Mouse (Mus musculus): ENCODE data around the gene Tmed8. TPM values are rescaled to one million over a fixed set of nuclear protein-coding genes. Genes with fewer than 3 reads are reported as not detected.
"Not testable (repeated sequence)": the region's sequence is repeated elsewhere in the genome, so short reads cannot be mapped to it uniquely, and the experiment has no call there.

Tmed8 gene
- polyA plus RNA-seq, 1 experiment = 7.1 TPM

DNA sequence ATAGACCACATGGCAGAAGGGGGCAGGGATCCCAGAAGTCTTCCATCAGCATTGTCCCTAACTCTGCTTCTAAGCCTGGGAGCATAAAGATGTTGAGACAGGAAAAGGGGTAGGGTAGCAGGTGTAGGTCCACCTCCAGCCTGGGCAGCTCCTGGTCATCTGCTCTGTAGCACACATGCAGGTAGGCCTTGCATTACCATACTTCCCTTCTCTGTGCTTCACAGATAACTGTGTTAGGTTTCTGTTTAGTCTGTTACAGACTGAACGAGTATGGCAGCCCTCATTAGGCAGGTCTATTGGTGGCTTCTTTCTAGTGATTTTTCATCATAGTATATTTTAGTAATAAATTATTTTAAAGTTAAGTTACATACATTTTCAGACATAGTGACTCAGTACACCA, 39.9 kb downstream of the Tmed8 start:
- Histone ChIP-seq H3K27me3 (replicated peaks; ENCODE audit: control insufficient read depth, insufficient read depth, low read length) (no peaks in the 10 kb centered on the region), H3K4me1 (ENCODE audit: control insufficient read depth, insufficient read depth, low read length) (no peaks in the 10 kb centered on the region), H3K4me3 (ENCODE audit: insufficient read depth, low read depth, low read length) (no peak overlapping the region), H3K36me3 (ENCODE audit: control insufficient read depth, insufficient read depth, low read length) (no peaks in the 10 kb centered on the region; the same call in none of the 2 replicates), H3K27ac (ENCODE audit: insufficient read depth, low read depth, low read length) (no peak overlapping the region)
- no peak for TF ChIP-seq POLR2A (IDR thresholded peaks at IDR 0.05; ENCODE audit: low read depth, low read length)
- no peak for TF ChIP-seq CTCF (conservative IDR thresholded peaks at IDR 0.05; ENCODE audit: insufficient read depth, insufficient read length, low read depth, low read length)
- WGBS = 86% methylated on average over 1 of the region's 1 CpGs
- no peak for DNase-seq

DNA sequence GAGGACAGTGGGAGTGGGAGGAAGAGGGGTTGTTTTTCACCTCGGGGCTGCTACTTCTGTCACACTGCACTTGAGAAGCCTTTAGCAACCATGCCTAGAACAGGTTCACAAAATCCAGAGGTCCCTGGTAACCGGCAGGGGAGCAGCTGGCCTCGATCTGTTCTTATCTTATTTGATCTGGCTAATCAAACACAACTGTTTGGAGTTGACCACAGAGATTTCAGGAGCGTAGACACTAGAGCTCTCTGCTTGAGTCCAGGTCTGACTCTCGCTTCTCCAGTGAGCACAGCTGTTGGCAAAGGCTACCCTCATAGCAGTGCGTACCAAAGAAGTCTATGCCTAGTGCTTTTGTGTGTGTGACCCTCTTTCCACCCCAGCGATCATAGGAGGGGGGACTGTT, 42.2 kb downstream of the Tmed8 start:
- Histone ChIP-seq H3K4me1 (ENCODE audit: control insufficient read depth, insufficient read depth, low read length) (no peaks in the 10 kb centered on the region), H3K27ac (ENCODE audit: insufficient read depth, low read depth, low read length) (no peak overlapping the region), H3K27me3 (replicated peaks; ENCODE audit: control insufficient read depth, insufficient read depth, low read length) (no peaks in the 10 kb centered on the region), H3K4me3 (ENCODE audit: insufficient read depth, low read depth, low read length) (peak overlapping the region; percentile 50), H3K36me3 (ENCODE audit: control insufficient read depth, insufficient read depth, low read length) (no peaks in the 10 kb centered on the region)
- 36% methylated on average over 7 of the region's 7 CpGs for WGBS
- TF ChIP-seq POLR2A (IDR thresholded peaks at IDR 0.05; ENCODE audit: low read depth, low read length) = no peak
- TF ChIP-seq CTCF (conservative IDR thresholded peaks at IDR 0.05; ENCODE audit: insufficient read depth, insufficient read length, low read depth, low read length) = no peak
- DNase-seq = peak; percentile 24

DNA sequence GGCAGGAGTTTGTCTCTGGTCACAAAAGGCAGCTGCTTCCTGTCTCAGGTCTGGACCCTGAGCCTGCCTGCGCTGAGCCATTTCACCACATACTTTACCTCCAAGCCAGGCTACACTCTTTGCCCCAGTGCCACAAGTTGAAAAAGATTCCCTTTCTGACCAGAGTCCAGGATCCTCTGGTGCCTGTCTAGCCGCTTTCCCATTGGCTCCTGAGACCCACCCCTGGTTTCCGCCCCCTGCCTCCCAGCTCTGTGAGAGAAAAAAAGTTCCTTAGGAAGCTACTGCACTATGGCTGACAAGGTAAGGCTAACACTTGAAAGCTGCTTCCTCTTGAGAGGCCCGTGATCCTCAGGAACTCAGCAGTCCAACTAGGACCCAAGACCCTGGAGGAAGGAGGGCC, 42.9 kb downstream of the Tmed8 start:
- H3K36me3 ChIP-seq (ENCODE audit: control insufficient read depth, insufficient read depth, low read length) = no peaks in the 10 kb centered on the region
- no peaks in the 10 kb centered on the region for H3K27me3 ChIP-seq (replicated peaks; ENCODE audit: control insufficient read depth, insufficient read depth, low read length)
- H3K4me1 ChIP-seq (ENCODE audit: control insufficient read depth, insufficient read depth, low read length) = no peaks in the 10 kb centered on the region
- WGBS = 38% methylated on average over 4 of the region's 4 CpGs
- peak overlapping the region; percentile 84 for H3K27ac ChIP-seq (ENCODE audit: insufficient read depth, low read depth, low read length)
- H3K4me3 ChIP-seq (ENCODE audit: insufficient read depth, low read depth, low read length) = peak overlapping the region; percentile 50
- DNase-seq = peak; percentile 93
- no peak for TF ChIP-seq POLR2A (IDR thresholded peaks at IDR 0.05; ENCODE audit: low read depth, low read length)
- TF ChIP-seq CTCF (conservative IDR thresholded peaks at IDR 0.05; ENCODE audit: insufficient read depth, insufficient read length, low read depth, low read length) = no peak

DNA sequence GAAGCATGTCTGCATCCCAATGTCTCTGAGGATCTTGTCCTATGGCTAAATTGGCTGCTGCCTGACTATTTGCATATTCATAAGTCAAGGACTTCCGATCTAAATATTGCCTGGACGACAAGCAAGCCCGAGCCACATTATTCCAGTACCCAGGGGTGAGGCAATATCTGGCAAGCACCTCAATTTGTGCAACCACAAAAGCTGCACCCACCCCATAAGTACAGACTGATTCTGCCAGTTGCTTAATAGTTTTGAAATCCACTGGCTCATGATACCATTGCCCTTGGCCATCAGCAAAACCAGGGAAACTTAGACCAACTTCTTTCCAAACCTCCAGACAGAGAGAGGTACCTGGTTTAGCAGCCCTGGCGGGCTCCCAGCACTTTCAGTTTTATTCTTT, 45.8 kb downstream of the Tmed8 start:
- not testable (repeated sequence) for DNase-seq; H3K4me3 ChIP-seq (ENCODE audit: insufficient read depth, low read depth, low read length); H3K36me3 ChIP-seq (ENCODE audit: control insufficient read depth, insufficient read depth, low read length); H3K27ac ChIP-seq (ENCODE audit: insufficient read depth, low read depth, low read length); H3K4me1 ChIP-seq (ENCODE audit: control insufficient read depth, insufficient read depth, low read length); H3K27me3 ChIP-seq (replicated peaks; ENCODE audit: control insufficient read depth, insufficient read depth, low read length)
- WGBS = 88% methylated on average over 4 of the region's 4 CpGs

GRCm38 (mm10) chr12:87149471-87149870, 50.8 kb downstream of the Tmed8 start:
- 100% methylated on average over 5 of the region's 5 CpGs for WGBS

DNA sequence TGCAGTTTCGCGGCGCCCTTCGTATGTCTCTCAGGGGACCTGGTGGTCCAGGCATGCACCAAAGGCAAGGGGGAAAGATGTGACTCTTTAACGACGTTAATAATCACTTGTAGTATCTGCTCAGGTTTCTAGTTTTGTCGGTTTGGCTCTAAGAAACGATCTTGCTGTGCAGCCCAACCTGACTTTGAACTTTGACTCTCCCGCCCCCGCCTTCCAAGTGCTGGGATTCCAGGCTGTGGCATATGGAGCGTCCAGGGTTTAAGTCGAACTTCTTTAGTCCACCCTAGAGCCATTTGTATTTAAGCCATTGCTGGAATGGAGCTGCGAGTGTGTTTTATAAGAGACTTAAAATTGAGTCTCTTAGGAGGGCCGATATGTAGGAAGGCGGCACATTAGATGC, 52.1 kb downstream of the Tmed8 start:
- Histone ChIP-seq H3K4me3 (ENCODE audit: insufficient read depth, low read depth, low read length) (peak overlapping the region; percentile 91), H3K36me3 (ENCODE audit: control insufficient read depth, insufficient read depth, low read length) (no peaks in the 10 kb centered on the region), H3K27ac (ENCODE audit: insufficient read depth, low read depth, low read length) (peak overlapping the region; percentile 93), H3K4me1 (ENCODE audit: control insufficient read depth, insufficient read depth, low read length) (no peaks in the 10 kb centered on the region), H3K27me3 (replicated peaks; ENCODE audit: control insufficient read depth, insufficient read depth, low read length) (no peaks in the 10 kb centered on the region)
- DNase-seq = peak; percentile 73
- WGBS = 5% methylated on average over 15 of the region's 15 CpGs
- TF ChIP-seq POLR2A (IDR thresholded peaks at IDR 0.05; ENCODE audit: low read depth, low read length) (no peak), CTCF (conservative IDR thresholded peaks at IDR 0.05; ENCODE audit: insufficient read depth, insufficient read length, low read depth, low read length) (no peak)

More at GRCm38 (mm10) chr12:87149471-87149870, 50.8 kb downstream of the Tmed8 start:
- Histone ChIP-seq H3K4me3 (ENCODE audit: insufficient read depth, low read depth, low read length) (no peak overlapping the region), H3K36me3 (ENCODE audit: control insufficient read depth, insufficient read depth, low read length) (no peaks in the 10 kb centered on the region), H3K27me3 (replicated peaks; ENCODE audit: control insufficient read depth, insufficient read depth, low read length) (no peaks in the 10 kb centered on the region), H3K27ac (ENCODE audit: insufficient read depth, low read depth, low read length) (no peak overlapping the region), H3K4me1 (ENCODE audit: control insufficient read depth, insufficient read depth, low read length) (no peaks in the 10 kb centered on the region)
- no peak for DNase-seq
- TF ChIP-seq POLR2A (IDR thresholded peaks at IDR 0.05; ENCODE audit: low read depth, low read length) (no peak), CTCF (conservative IDR thresholded peaks at IDR 0.05; ENCODE audit: insufficient read depth, insufficient read length, low read depth, low read length) (no peak)

GRCm38 (mm10) chr12:87147395-87148089, 52.7 kb downstream of the Tmed8 start, which contains the start of gene Pomt2:
Pomt2 (minus strand) TSS chr12:87147968.
- Histone ChIP-seq H3K36me3 (ENCODE audit: control insufficient read depth, insufficient read depth, low read length) (no peaks in the 10 kb centered on the region), H3K27me3 (replicated peaks; ENCODE audit: control insufficient read depth, insufficient read depth, low read length) (no peaks in the 10 kb centered on the region), H3K4me1 (ENCODE audit: control insufficient read depth, insufficient read depth, low read length) (no peaks in the 10 kb centered on the region), H3K4me3 (ENCODE audit: insufficient read depth, low read depth, low read length) (peak within 1 kb of the TSS; percentile 91), H3K27ac (ENCODE audit: insufficient read depth, low read depth, low read length) (peak within 1 kb of the TSS; percentile 93)
- under 1% methylated on average over 61 of the region's 61 CpGs for WGBS
- TF ChIP-seq CTCF (conservative IDR thresholded peaks at IDR 0.05; ENCODE audit: insufficient read depth, insufficient read length, low read depth, low read length) = no peak
- TF ChIP-seq POLR2A (IDR thresholded peaks at IDR 0.05; ENCODE audit: low read depth, low read length) = no peak
- peak; percentile 98 for DNase-seq
